Comparison of ENCODE assay signal across 16 mouse cellular contexts in the genomic region with DNA sequence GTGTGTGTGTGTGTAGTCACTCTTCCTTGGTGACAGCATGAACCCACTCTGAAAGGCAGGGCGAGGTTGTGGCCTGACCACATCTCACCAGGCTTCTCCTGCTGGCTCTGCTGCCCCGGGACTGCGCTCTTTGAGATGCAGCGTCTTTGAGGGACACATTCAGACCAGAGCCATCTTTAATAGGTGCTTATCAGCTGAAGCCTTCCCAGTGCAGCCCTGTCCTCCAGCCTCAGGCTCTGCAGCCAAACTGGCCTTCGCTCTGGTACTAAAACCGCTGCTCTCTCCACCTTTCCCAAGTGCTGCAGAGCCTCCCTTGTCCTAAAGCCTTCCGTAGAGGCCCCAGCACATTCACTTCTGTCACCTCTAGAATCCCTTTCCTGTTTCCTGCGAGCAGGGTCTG.
"Had no signal": no experiment of that assay in that cellular context is flagged by ENCODE, and none has a peak within 500 bp of the region (broad histone marks: within the 10 kb centered on the region; RNA-seq: fewer than 3 reads in every experiment).

No protein-coding gene starts in this region.

- H3K9me3 ChIP-seq: neural tube, embryonic 13.5 days; neural tube, embryonic 15.5 days; stomach, embryonic 15.5 days had no signal

- H3K4me1 ChIP-seq: neural tube, embryonic 13.5 days; neural tube, embryonic 15.5 days; stomach, embryonic 15.5 days had no signal

- H3K36me3 ChIP-seq: neural tube, embryonic 13.5 days; neural tube, embryonic 15.5 days; stomach, embryonic 15.5 days had no signal

- DNase-seq: retina, postnatal 1 day; right cerebral cortex, adult 18-20 months; right cerebral cortex, postnatal 14 days; right cerebral cortex, postnatal 25 days; right cerebral cortex, postnatal 4 days; spleen, adult 18-20 months; thymus, adult 18-20 months; thymus, adult 2 months; thymus, postnatal 14 days; thymus, postnatal 25 days; thymus, postnatal 36 days; thymus, postnatal 4 days had no signal

- H3K4me2 ChIP-seq: neural tube, embryonic 13.5 days; neural tube, embryonic 15.5 days; stomach, embryonic 15.5 days had no signal

- H3K27me3 ChIP-seq: neural tube, embryonic 13.5 days; neural tube, embryonic 15.5 days; stomach, embryonic 15.5 days had no signal

- H3K27ac ChIP-seq: neural tube, embryonic 13.5 days; neural tube, embryonic 15.5 days; stomach, embryonic 15.5 days; stomach, postnatal 0 days had no signal

- H3K9ac ChIP-seq: neural tube, embryonic 13.5 days; neural tube, embryonic 15.5 days; stomach, embryonic 15.5 days had no signal

- H3K4me3 ChIP-seq: neural tube, embryonic 13.5 days; neural tube, embryonic 15.5 days; stomach, embryonic 15.5 days had no signal
